Comparison of ENCODE assay signal across 8 mouse cellular contexts in the genomic region with DNA sequence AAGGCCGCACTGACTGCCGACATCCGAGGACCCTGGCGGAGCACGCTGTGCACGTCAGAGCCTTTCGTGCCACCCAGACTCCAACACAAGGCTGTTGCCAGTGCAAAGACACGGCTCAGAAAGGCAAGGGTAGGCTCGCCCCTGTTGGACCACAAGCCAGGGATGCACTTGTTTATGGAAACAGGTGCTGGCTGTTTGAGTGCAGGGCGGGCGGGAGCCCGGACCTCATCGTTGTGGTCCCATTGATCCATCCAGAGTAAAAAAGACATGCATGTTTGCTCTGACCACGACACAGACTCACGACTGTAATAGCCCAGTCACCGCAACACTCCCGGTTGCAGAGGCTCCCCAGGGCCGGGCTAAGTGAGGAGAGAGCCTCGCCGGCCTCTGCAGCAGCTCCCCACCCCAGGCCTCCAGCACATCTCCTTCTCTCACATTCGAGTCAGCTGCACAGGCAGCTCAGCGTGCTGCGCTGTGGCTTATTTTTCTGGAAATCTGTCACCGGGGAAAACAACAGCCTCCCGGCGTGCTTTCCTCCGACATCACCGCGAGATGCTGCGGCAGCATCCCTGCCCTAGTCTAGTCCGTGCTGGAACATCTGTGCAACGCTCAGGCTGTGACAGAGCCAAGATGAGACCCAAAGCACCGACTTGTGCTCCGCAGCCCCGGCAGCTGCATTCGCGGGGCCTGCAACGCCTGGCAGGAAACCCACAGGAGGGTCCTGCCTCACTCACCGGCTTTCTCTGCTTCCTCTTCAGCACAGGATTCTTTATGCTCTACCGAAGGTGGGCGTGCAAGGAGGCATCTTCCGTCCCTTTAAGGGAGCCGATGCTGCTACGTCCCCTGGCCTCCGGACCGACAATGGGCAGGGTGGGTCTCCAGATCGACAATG. TPM values are rescaled to one million over a fixed set of nuclear protein-coding genes. Genes with fewer than 3 reads are reported as not detected.
DNase-seq lines count a peak whose midpoint lies in the region; ATAC-seq and TF ChIP-seq lines count a peak whose summit lies in the region.

No protein-coding gene starts in this region.

- H3K36me3 ChIP-seq in lung, embryonic 16.5 days (ENCODE audit: control insufficient read depth, insufficient read depth, low read length) = no peaks in the 10 kb centered on the region
- no peaks in the 10 kb centered on the region for H3K36me3 ChIP-seq in hindbrain, embryonic 11.5 days (ENCODE audit: control insufficient read depth, insufficient read depth, low read length)
- no peaks in the 10 kb centered on the region for H3K36me3 ChIP-seq in neural tube, embryonic 14.5 days (ENCODE audit: control insufficient read depth, insufficient read depth, low read length)

- peak overlapping the region; percentile 61 for H3K4me2 ChIP-seq in lung, embryonic 16.5 days (ENCODE audit: low read depth, low read length)
- peak overlapping the region; percentile 76 for H3K4me2 ChIP-seq in hindbrain, embryonic 11.5 days (replicated peaks; ENCODE audit: low read depth, low read length)
- H3K4me2 ChIP-seq in neural tube, embryonic 14.5 days (ENCODE audit: low read depth, low read length) = peak overlapping the region; percentile 86

- H3K9me3 ChIP-seq in lung, embryonic 16.5 days (ENCODE audit: control insufficient read depth, low read length) = no peaks in the 10 kb centered on the region
- H3K9me3 ChIP-seq in hindbrain, embryonic 11.5 days (ENCODE audit: control insufficient read depth, low read length) = no peaks in the 10 kb centered on the region
- no peaks in the 10 kb centered on the region for H3K9me3 ChIP-seq in neural tube, embryonic 14.5 days (ENCODE audit: control insufficient read depth, low read length)

- 16% methylated on average over 47 of the region's 47 CpGs for WGBS in lung, embryonic 16.5 days
- WGBS in hindbrain, embryonic 11.5 days = 10% methylated on average over 47 of the region's 47 CpGs
- 5% methylated on average over 47 of the region's 47 CpGs for WGBS in neural tube, embryonic 14.5 days

- H3K27ac ChIP-seq in lung, embryonic 16.5 days (ENCODE audit: low read length) = no peak overlapping the region
- H3K27ac ChIP-seq in cortical plate, adult 2 months (ENCODE audit: insufficient read depth, low read length) = peak overlapping the region; percentile 86
- peak overlapping the region; percentile 61 for H3K27ac ChIP-seq in hindbrain, embryonic 11.5 days (ENCODE audit: low read depth, low read length)
- peak overlapping the region; percentile 96 for H3K27ac ChIP-seq in neural tube, embryonic 14.5 days (ENCODE audit: low read depth, low read length)

- peak; percentile 63; the same call in 1 of the 2 replicates for TF ChIP-seq POLR2A in cortical plate, adult 2 months (IDR thresholded peaks at IDR 0.05; ENCODE audit: extremely low read depth, insufficient read depth, low read length)

- DNase-seq in lung, adult 18-20 months = no peak
- DNase-seq in hindbrain, embryonic 11.5 days (ENCODE audit: low spot score) = peak; percentile 63
- peak; percentile 24 for DNase-seq in left cerebral cortex, postnatal 4 days
- DNase-seq in gastrocnemius, postnatal 36 days = no peak

- peaks cover 6% of the 10 kb centered on the region; the same call in 1 of the 2 replicates for H3K27me3 ChIP-seq in lung, embryonic 16.5 days (ENCODE audit: control insufficient read depth, insufficient read depth, low read depth, low read length)
- H3K27me3 ChIP-seq in hindbrain, embryonic 11.5 days (ENCODE audit: control insufficient read depth, insufficient read depth, low read length) = peaks cover 5% of the 10 kb centered on the region; the same call in 1 of the 2 replicates
- no peaks in the 10 kb centered on the region for H3K27me3 ChIP-seq in neural tube, embryonic 14.5 days (ENCODE audit: control insufficient read depth, insufficient read depth, low read length)

- peak overlapping the region; percentile 44 for H3K4me3 ChIP-seq in lung, embryonic 16.5 days (ENCODE audit: low read length)
- H3K4me3 ChIP-seq in cortical plate, adult 2 months (ENCODE audit: insufficient read depth, low read length) = peak overlapping the region; percentile 91
- peak overlapping the region; percentile 51 for H3K4me3 ChIP-seq in hindbrain, embryonic 11.5 days (ENCODE audit: low read depth, low read length)
- peak overlapping the region; percentile 72 for H3K4me3 ChIP-seq in neural tube, embryonic 14.5 days (ENCODE audit: low read depth, low read length)

- intact Hi-C loops in left cerebral cortex, postnatal 4 days (cut with DNase I) = no loop called here
- intact Hi-C loops in gastrocnemius, postnatal 36 days (cut with DNase I) = no loop called here

- ATAC-seq in lung, embryonic 16.5 days (ENCODE audit: low read depth) = no peak; the same call in 1 of the 2 replicates
- ATAC-seq in hindbrain, embryonic 11.5 days (ENCODE audit: low FRiP score) = peak; percentile 80
- peak; percentile 72 for ATAC-seq in neural tube, embryonic 14.5 days (ENCODE audit: low read depth)
- no peak for ATAC-seq in megakaryocyte progenitor cell, adult 5-6 weeks (replicated peaks; ENCODE audit: poor library complexity)

- peak overlapping the region; percentile 25 for H3K9ac ChIP-seq in lung, embryonic 16.5 days (ENCODE audit: low read length)
- peak overlapping the region; percentile 70 for H3K9ac ChIP-seq in hindbrain, embryonic 11.5 days (ENCODE audit: low read depth, low read length)
- H3K9ac ChIP-seq in neural tube, embryonic 14.5 days (replicated peaks; ENCODE audit: low read depth, low read length) = peak overlapping the region; percentile 88

- peaks cover 10% of the 10 kb centered on the region for H3K4me1 ChIP-seq in lung, embryonic 16.5 days (replicated peaks; ENCODE audit: control insufficient read depth, insufficient read depth, low read length)
- H3K4me1 ChIP-seq in cortical plate, adult 2 months (ENCODE audit: control insufficient read depth, insufficient read depth, low read length) = peaks cover 11% of the 10 kb centered on the region
- peaks cover 4% of the 10 kb centered on the region; the same call in 1 of the 2 replicates for H3K4me1 ChIP-seq in hindbrain, embryonic 11.5 days (replicated peaks; ENCODE audit: control insufficient read depth, insufficient read depth, low read length)
- peaks cover 13% of the 10 kb centered on the region for H3K4me1 ChIP-seq in neural tube, embryonic 14.5 days (ENCODE audit: control insufficient read depth, insufficient read depth, low read length)

- no peak for TF ChIP-seq CTCF in cortical plate, adult 2 months (IDR thresholded peaks at IDR 0.05; ENCODE audit: extremely low read depth, insufficient read depth, low read length)

RNA-seq across cellular contexts. Expression of gene Prkcz, which starts 16.2 kb away (rescaled TPM):
- 20.6 and 21.1 TPM in 2 replicates for polyA plus RNA-seq in lung, embryonic 16.5 days (2015; fragmentation: Nextera tagmentation; extraction: Ambion mirVana)
- 295 and 315 TPM in 2 replicates for polyA plus RNA-seq in cortical plate, adult 2 months (2012; rRNA removed)
- 18.3 and 19.6 TPM in 2 replicates for polyA plus RNA-seq in hindbrain, embryonic 11.5 days (2014; fragmentation: Nextera tagmentation; extraction: Ambion mirVana)
- 100 to 1,000 TPM; 131 to 136 TPM for total RNA-seq in left cerebral cortex, postnatal 4 days (2021)
- polyA plus RNA-seq in neural tube, embryonic 14.5 days (2014; fragmentation: Nextera tagmentation; extraction: Ambion mirVana) = 82.1 and 83.1 TPM in 2 replicates
- not detected in 2 replicates for total RNA-seq in megakaryocyte progenitor cell, adult 5-6 weeks (2015)
- total RNA-seq in megakaryocyte progenitor cell, adult 5-6 weeks (2017) = not detected in 2 replicates
- total RNA-seq in gastrocnemius, postnatal 36 days (2021) = 1 to 10 TPM in 1 of 2 experiments, under 1 TPM in 1; 0.87 to 1.2 TPM

RNA-seq across cellular contexts. Expression of gene Gabrd, which starts 53.0 kb away (rescaled TPM):
- polyA plus RNA-seq in lung, embryonic 16.5 days (2015; fragmentation: Nextera tagmentation; extraction: Ambion mirVana) = 0.08 and 0.16 TPM in 2 replicates
- polyA plus RNA-seq in cortical plate, adult 2 months (2012; rRNA removed) = 129 and 141 TPM in 2 replicates
- not detected in 2 replicates for polyA plus RNA-seq in hindbrain, embryonic 11.5 days (2014; fragmentation: Nextera tagmentation; extraction: Ambion mirVana)
- total RNA-seq in left cerebral cortex, postnatal 4 days (2021) = 1 to 10 TPM; 7.3 to 7.7 TPM
- polyA plus RNA-seq in neural tube, embryonic 14.5 days (2014; fragmentation: Nextera tagmentation; extraction: Ambion mirVana) = 0.13 and 0.41 TPM in 2 replicates
- total RNA-seq in megakaryocyte progenitor cell, adult 5-6 weeks (2015) = not detected in 2 replicates
- 0.14 TPM in 1 of 2 replicates, not detected in the other for total RNA-seq in megakaryocyte progenitor cell, adult 5-6 weeks (2017)
- total RNA-seq in gastrocnemius, postnatal 36 days (2021) = under 1 TPM; 0.23 to 0.25 TPM

Comparison
In these comparisons a context has a peak if more than half of its experiments do, and no peak if none do; other contexts are left out.
1. ATAC-seq: peak in hindbrain, embryonic 11.5 days (single experiment) and neural tube, embryonic 14.5 days (single experiment); none in lung, embryonic 16.5 days (single experiment) and megakaryocyte progenitor cell, adult 5-6 weeks (single experiment).
2. H3K9ac ChIP-seq: peak in every context shown above with its lines; median percentile 88 in neural tube, embryonic 14.5 days; 70 in hindbrain, embryonic 11.5 days; 25 in lung, embryonic 16.5 days.
3. DNase-seq: peak in hindbrain, embryonic 11.5 days (single experiment) and left cerebral cortex, postnatal 4 days (single experiment); none in lung, adult 18-20 months (0 of 2) and gastrocnemius, postnatal 36 days (0 of 2).
4. RNA of gene Gabrd, which starts 53.0 kb away (polyA plus RNA-seq): 129 to 141 TPM in cortical plate, adult 2 months; 0.13 to 0.41 TPM in neural tube, embryonic 14.5 days, 0.08 to 0.16 TPM in lung, embryonic 16.5 days and not detected in hindbrain, embryonic 11.5 days; every median in the first group is over 10 times any median in the second.
5. Peak in every context shown above with its lines, with median percentiles within 50 percentile points of each other: H3K4me2 ChIP-seq and H3K4me3 ChIP-seq.